Mouse (Mus musculus) G1E (cell line): ENCODE data around the gene Rnf217.

Experiments
- CTCF ChIP-seq: IDR thresholded peaks from 2 replicates; pipeline ENCODE4 v1.5.1; 2012; ENCODE audit warnings: low read depth, low read length, inconsistent platforms, mixed read lengths
- GATA1 ChIP-seq: IDR thresholded peaks from 2 replicates; pipeline ENCODE4 v1.6.1; 2012; ENCODE audit warnings: borderline replicate concordance, low read length, inconsistent platforms, mixed read lengths
- GATA2 ChIP-seq: IDR thresholded peaks from 2 replicates; pipeline ENCODE4 v1.6.1; 2012; ENCODE audit warnings: low read depth, low read length, inconsistent platforms, borderline replicate concordance

DNA sequence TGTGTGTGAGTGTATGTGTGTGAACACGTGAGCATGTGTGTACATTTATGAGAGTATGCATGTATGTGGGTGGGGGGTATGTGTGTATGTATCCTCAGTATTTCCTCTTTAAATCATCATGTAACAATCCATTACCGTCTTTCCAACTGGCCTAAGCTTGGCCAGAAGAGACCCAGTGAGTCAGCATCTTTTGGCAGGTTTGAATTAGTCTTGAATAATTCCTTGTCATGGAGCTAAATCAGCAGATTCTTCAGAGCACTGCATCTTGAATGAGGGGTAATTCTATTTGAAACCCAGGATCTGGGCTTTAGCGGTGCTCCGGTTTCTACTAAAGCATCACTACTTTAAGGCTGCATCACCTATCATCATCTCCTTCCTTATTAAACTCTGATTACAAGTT lies 55.7 kb downstream of the Rnf217 start:
- TF ChIP-seq CTCF (no peak), GATA2 (no peak), GATA1 (no peak)
